Mouse (Mus musculus) heart, embryonic 15.5 days (tissue): ENCODE data around the gene Gpr25. TPM values are rescaled to one million over a fixed set of nuclear protein-coding genes. Genes with fewer than 3 reads are reported as not detected.
A peak's percentile ranks its signal among the peaks of the same experiment; 100 is the strongest.

Source experiments
- ATAC-seq: fragments of 200-750 bp; cut with Nextera tagmentation; replicated peaks from 2 replicates; pipeline ENCODE4 v1.8.0; 2017; ENCODE audit warnings: low read depth, moderate TSS enrichment; ENCODE audit not compliant: insufficient number of reproducible peaks, insufficient read depth, low FRiP score
- H3K27ac ChIP-seq: fragments of 300-500 bp; sonication (generic); 2 replicates; pipeline ENCODE4 v1.5.1; 2015; ENCODE audit warnings: mild to moderate bottlenecking, inconsistent platforms
- H3K27me3 ChIP-seq: fragments of 300-500 bp; sonication (generic); 2 replicates; pipeline ENCODE4 v1.6.1; 2015; ENCODE audit warnings: inconsistent platforms
- H3K36me3 ChIP-seq: fragments of 300-500 bp; sonication (generic); 2 replicates; pipeline ENCODE4 v1.6.1; 2015; ENCODE audit warnings: mild to moderate bottlenecking, inconsistent platforms
- H3K4me1 ChIP-seq: fragments of 300-500 bp; sonication (generic); replicated peaks from 2 replicates; pipeline ENCODE4 v1.6.1; 2015; ENCODE audit warnings: inconsistent platforms
- H3K4me2 ChIP-seq: fragments of 300-500 bp; sonication (generic); 2 replicates; pipeline ENCODE4 v1.6.1; 2015; ENCODE audit warnings: inconsistent platforms, mild to moderate bottlenecking, moderate library complexity
- H3K4me3 ChIP-seq: fragments of 300-500 bp; sonication (generic); 2 replicates; pipeline ENCODE4 v1.5.1; 2015; ENCODE audit warnings: mild to moderate bottlenecking, inconsistent platforms
- H3K9ac ChIP-seq: fragments of 300-500 bp; sonication (generic); 2 replicates; pipeline ENCODE4 v1.6.1; 2015; ENCODE audit warnings: mild to moderate bottlenecking, inconsistent platforms
- H3K9me3 ChIP-seq: fragments of 300-500 bp; sonication (generic); replicated peaks from 2 replicates; pipeline ENCODE4 v1.6.1; 2016; ENCODE audit warnings: inconsistent platforms
- WGBS: fragments of 180-500 bp; shearing (Covaris S2); methylation state at CpG from one replicate; pipeline ENCODE4 v1.1.7; 2015; ENCODE audit warnings: mixed read lengths; 5-methylcytosine and 5-hydroxymethylcytosine counted together
- polyA plus RNA-seq: library from polyadenylated mRNA; unstranded; fragments of >200 nt; fragmentation: Nextera tagmentation; extraction: Ambion mirVana; gene quantifications from 2 replicates; pipeline ENCODE4 v1.2.1, GENCODE M21; 2015

Gene Gpr25
- polyA plus RNA-seq, 1 experiment from 2014 or later, result 0.15 TPM

DNA sequence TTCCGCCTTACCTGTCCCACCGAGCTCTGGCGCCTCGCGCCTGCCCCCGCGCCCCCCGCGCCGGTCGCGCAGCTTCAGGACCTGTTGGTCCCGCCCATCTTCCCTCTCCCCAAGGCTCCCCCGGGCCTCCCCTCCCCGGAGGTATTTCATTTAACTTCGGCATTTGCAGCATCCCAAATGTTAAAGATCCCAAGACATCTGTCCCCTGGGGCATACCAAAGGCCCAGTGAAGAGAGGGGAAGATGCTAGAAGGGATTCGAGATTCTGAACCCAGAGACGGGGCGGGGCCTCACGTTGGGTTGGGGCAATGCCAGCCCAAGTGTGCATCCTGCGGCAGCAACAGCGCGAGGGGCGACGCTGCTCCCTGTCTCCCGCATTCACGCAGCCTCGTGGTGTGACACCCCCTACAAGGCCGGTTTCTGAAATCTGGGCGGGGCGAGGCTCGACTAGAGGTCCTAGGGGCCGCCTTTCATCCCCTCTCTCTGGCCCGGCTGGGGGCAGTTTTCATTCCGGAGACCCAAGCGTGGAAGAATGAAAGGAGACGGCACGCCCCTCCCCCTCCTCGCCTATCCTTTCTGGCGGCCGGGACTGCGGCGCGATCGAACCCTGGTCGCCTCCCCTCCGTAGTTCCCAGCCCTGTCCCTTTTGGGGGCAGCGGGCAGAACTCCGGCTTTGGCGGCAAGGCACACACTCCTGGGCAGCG, 26.6 kb downstream of the Gpr25 start, which contains the start of gene Inava:
TSS of gene Inava (minus strand) at position 373 of the 703 bp plus-strand sequence.
- Histone ChIP-seq H3K4me1 (peaks cover 19% of the 10 kb centered on the region), H3K9ac (peak within 1 kb of the TSS; percentile 56), H3K27me3 (peaks cover 35% of the 10 kb centered on the region), H3K36me3 (no peaks in the 10 kb centered on the region), H3K9me3 (no peaks in the 10 kb centered on the region), H3K27ac (no peak within 1 kb of the TSS), H3K4me3 (peak within 1 kb of the TSS; percentile 62), H3K4me2 (peak within 1 kb of the TSS; percentile 85)
- WGBS, result 1% methylated on average over 51 of the region's 51 CpGs
- ATAC-seq, result peak; percentile 36; the same call in 1 of the 2 replicates

DNA sequence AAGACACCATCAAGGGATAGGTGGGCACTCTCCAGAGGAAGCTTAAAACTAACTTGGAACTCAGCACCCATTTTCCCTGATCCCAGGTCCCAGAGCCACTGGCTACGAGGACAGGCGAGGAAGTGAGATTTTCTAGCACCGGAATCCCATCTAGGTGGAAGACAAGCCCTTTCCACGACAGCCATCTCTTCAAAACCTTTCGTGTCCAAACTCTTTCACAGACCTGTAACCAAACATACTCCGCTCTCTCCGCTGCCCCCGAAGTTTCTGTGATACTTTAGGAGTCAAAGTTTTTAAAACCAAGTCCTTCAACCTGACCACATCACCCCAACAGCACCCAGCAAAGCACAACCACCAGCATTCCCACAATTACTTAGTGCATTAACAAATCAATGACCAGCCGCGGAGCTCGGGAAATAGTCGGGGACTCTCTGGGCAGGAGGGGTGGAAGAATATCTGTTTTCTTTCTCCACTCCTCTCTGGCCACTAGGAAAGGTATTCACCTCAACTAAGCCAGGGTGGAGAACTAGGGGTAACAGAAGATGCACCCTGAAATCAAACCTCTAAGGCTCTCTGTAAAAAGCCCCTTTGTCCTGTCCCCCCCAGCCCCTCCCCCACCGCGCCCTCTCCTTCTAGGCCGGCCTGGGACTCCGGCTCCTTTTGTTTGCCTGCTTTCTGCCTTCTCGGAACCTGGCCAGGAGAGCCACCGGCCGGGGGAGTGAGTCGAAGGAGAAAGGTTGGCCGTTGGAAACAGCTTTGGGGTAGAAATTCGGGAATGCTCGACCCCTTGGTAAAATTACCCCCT, 27.5 kb downstream of the Gpr25 start:
- 5% methylated on average over 23 of the region's 23 CpGs for WGBS
- Histone ChIP-seq H3K27ac (no peak overlapping the region), H3K4me3 (peak overlapping the region; percentile 62), H3K9ac (no peak overlapping the region), H3K27me3 (peaks cover 35% of the 10 kb centered on the region), H3K4me1 (peaks cover 27% of the 10 kb centered on the region), H3K4me2 (peak overlapping the region; percentile 85), H3K9me3 (no peaks in the 10 kb centered on the region), H3K36me3 (no peaks in the 10 kb centered on the region)
- ATAC-seq, result no peak

DNA sequence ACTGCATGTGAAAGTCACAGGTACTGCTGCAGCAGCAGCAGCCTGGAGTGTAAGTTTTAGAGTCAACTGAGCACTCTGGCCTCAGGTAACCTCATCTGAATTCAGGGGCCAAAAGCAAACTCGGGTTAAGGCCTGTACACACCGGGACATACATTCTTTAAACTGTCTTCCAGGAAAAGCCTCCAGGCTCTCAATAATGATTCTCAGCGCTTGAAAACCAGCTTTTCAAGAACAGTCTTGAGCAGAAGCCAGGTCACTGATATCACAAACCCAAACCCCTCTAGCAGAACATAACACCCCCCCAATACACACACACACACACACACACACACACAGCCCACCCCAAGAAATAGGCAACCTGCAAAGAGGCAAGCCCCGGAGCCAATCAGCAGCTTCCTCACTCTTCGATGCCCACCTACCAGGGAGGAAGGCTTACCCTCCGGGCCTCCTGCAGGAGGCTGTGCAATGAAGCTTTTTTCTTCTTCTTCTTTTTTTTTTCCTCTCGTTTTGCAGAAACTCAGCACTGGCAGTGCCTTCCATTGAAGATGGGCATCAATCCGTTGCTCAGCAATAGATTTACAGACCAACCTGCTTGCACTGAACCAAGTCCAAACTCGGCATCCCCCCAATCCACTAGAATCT, 28.3 kb downstream of the Gpr25 start:
- no peaks in the 10 kb centered on the region for H3K9me3 ChIP-seq
- no peak for ATAC-seq
- 13% methylated on average over 9 of the region's 9 CpGs for WGBS
- peak overlapping the region; percentile 85; the same call in 1 of the 2 replicates for H3K4me2 ChIP-seq
- H3K27ac ChIP-seq, result no peak overlapping the region
- H3K36me3 ChIP-seq, result no peaks in the 10 kb centered on the region
- peaks cover 32% of the 10 kb centered on the region for H3K4me1 ChIP-seq
- peaks cover 35% of the 10 kb centered on the region for H3K27me3 ChIP-seq
- no peak overlapping the region for H3K9ac ChIP-seq
- peak overlapping the region; percentile 62 for H3K4me3 ChIP-seq

- 13% methylated on average over 6 of the region's 6 CpGs for WGBS
- Histone ChIP-seq H3K27ac (no peak overlapping the region), H3K4me3 (no peak overlapping the region), H3K27me3 (peaks cover 38% of the 10 kb centered on the region), H3K4me2 (peak overlapping the region; percentile 85; the same call in 1 of the 2 replicates), H3K36me3 (no peaks in the 10 kb centered on the region), H3K4me1 (peaks cover 32% of the 10 kb centered on the region), H3K9ac (no peak overlapping the region), H3K9me3 (no peaks in the 10 kb centered on the region)
- ATAC-seq, result no peak
Measured at GRCm38 (mm10) chr1:136231596-136231995, 29.1 kb downstream of the Gpr25 start.

DNA sequence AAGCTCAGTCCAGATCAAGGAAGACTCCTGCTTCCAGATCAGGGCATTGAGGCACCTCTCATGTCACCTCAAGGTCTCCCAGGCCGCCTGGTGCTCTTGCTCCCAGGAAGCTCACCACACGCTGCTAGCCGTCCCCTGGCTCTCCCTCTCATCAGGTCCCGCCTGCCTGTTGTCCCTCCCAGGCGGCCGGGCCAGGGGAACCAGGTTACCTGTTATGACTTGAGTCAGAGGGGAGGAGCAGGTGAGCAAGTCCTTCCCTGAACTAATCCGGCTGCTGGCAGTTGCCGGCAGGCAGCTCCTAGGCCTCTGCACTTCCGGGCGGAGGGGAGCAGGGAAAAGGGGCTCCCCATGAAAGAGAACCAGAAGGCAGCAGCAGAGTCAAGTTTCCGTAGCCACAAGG, 30.5 kb downstream of the Gpr25 start:
- Histone ChIP-seq H3K36me3 (no peaks in the 10 kb centered on the region), H3K27me3 (peaks cover 38% of the 10 kb centered on the region), H3K4me3 (no peak overlapping the region), H3K9ac (no peak overlapping the region), H3K9me3 (no peaks in the 10 kb centered on the region), H3K4me2 (no peak overlapping the region; the same call in 1 of the 2 replicates), H3K27ac (no peak overlapping the region), H3K4me1 (peaks cover 32% of the 10 kb centered on the region)
- 58% methylated on average over 11 of the region's 11 CpGs for whole genome bisulfite sequencing
- ATAC-seq, result no peak

DNA sequence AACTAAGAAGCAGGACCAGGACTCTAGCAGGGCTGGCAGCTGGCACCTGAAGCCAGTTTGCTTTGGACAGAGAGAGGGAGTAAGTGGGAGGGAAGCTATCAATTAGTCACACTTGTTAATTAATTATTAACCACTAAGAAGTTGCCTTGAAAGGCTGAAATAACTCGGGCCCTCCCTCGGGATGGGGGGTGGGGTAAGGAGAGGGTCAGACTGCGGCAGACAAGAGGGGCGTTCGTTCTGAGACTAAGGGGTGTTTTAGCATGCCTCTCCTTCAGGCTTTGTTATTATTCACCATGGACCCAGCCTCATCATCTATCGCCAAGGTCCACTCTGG, 31.7 kb downstream of the Gpr25 start:
- Histone ChIP-seq H3K9ac (no peak overlapping the region), H3K4me1 (peaks cover 24% of the 10 kb centered on the region), H3K9me3 (no peaks in the 10 kb centered on the region), H3K4me3 (no peak overlapping the region), H3K4me2 (no peak overlapping the region; the same call in 1 of the 2 replicates), H3K36me3 (no peaks in the 10 kb centered on the region), H3K27me3 (peaks cover 37% of the 10 kb centered on the region), H3K27ac (no peak overlapping the region)
- WGBS, result 49% methylated on average over 6 of the region's 6 CpGs
- ATAC-seq, result no peak

DNA sequence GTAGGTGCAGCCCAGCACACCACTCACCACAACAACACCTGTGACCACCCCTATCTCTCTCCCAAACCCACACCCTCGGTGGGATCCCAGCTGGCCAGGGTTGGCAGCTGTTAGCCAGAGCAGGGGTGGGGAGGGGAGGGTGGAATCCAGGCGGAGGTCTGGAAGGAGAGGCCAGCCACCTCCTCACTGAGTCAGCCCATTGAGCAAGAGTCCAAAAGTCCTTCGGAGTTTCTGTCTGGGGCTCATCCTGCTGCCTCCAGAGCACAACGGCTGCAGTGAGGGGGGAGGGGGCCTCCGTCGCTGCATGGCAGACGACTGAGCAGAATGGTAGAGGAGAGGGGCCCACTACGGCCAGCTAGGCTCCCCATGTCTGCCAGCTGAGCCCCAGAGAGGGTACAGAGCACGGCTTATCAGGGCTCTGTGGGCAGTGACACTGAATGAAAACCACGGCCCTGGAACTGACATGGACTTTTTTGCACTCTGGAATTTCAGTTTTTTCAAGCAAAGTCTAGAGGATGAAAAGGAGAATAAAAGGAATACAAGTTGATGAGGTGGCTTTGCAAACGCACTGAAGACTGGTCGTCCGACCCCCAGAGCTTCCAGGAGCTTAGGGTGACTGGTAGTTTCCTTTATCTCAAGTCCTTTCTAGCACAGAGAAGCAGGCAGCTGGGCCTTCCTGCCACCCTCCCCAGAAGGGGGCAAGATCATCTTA, 32.2 kb downstream of the Gpr25 start:
- no peak for ATAC-seq
- Histone ChIP-seq H3K4me3 (no peak overlapping the region), H3K4me2 (peak overlapping the region; percentile 32; the same call in 1 of the 2 replicates), H3K27me3 (peaks cover 32% of the 10 kb centered on the region), H3K9me3 (no peaks in the 10 kb centered on the region), H3K27ac (no peak overlapping the region), H3K9ac (no peak overlapping the region), H3K36me3 (no peaks in the 10 kb centered on the region), H3K4me1 (peaks cover 19% of the 10 kb centered on the region)
- 17% methylated on average over 13 of the region's 13 CpGs for WGBS

GRCm38 (mm10) chr1:136227870-136228269, 32.8 kb downstream of the Gpr25 start:
- 66% methylated on average over 4 of the region's 4 CpGs for WGBS

GRCm38 (mm10) chr1:136226626-136227025, 34.0 kb downstream of the Gpr25 start:
- H3K4me1 ChIP-seq, result peaks cover 12% of the 10 kb centered on the region
- ATAC-seq, result no peak
- H3K9me3 ChIP-seq, result no peaks in the 10 kb centered on the region
- WGBS, result 80% methylated on average over 8 of the region's 8 CpGs
- H3K27me3 ChIP-seq, result peaks cover 15% of the 10 kb centered on the region; the same call in 1 of the 2 replicates
- H3K36me3 ChIP-seq, result no peaks in the 10 kb centered on the region
- H3K27ac ChIP-seq, result no peak overlapping the region
- no peak overlapping the region for H3K4me3 ChIP-seq
- no peak overlapping the region for H3K9ac ChIP-seq
- no peak overlapping the region for H3K4me2 ChIP-seq

More at GRCm38 (mm10) chr1:136227870-136228269, 32.8 kb downstream of the Gpr25 start:
- no peak overlapping the region for H3K4me2 ChIP-seq
- H3K27ac ChIP-seq, result no peak overlapping the region
- ATAC-seq, result no peak
- no peak overlapping the region for H3K4me3 ChIP-seq
- peaks cover 13% of the 10 kb centered on the region for H3K4me1 ChIP-seq
- no peaks in the 10 kb centered on the region for H3K36me3 ChIP-seq
- H3K27me3 ChIP-seq, result peaks cover 27% of the 10 kb centered on the region
- no peak overlapping the region for H3K9ac ChIP-seq
- H3K9me3 ChIP-seq, result no peaks in the 10 kb centered on the region

DNA sequence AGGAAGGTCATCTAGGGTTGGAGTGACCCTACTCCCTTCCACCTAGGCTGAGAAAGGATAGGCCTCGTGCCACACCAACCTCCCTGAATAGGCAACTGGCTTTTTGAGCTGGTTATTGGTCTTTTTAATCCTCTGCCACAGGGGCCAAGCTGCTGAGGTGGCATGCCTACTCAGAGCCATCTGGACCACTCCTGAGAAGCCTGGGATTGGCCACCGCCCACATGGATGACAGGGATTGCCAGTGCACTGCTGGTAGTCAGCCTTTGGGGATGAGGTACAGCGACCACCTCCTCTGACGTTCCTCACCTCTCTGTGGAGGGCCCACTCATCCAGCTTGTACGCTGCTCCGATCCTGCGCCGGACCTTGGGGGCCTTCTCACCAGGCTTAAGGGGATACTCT, 34.8 kb downstream of the Gpr25 start:
- no peaks in the 10 kb centered on the region for H3K9me3 ChIP-seq
- H3K4me1 ChIP-seq, result peaks cover 12% of the 10 kb centered on the region
- H3K36me3 ChIP-seq, result no peaks in the 10 kb centered on the region
- 91% methylated on average over 8 of the region's 8 CpGs for WGBS
- no peak overlapping the region for H3K9ac ChIP-seq
- no peak overlapping the region for H3K27ac ChIP-seq
- peaks cover 8% of the 10 kb centered on the region; the same call in 1 of the 2 replicates for H3K27me3 ChIP-seq
- ATAC-seq, result no peak
- no peak overlapping the region for H3K4me2 ChIP-seq
- H3K4me3 ChIP-seq, result no peak overlapping the region
